Mouse (Mus musculus): ENCODE results near the gene Mbnl3. TPM values are rescaled to one million over a fixed set of nuclear protein-coding genes. Genes with fewer than 3 reads are reported as not detected.

The Mbnl3 gene
- polyA plus RNA-seq (2014; fragmentation: Nextera tagmentation; extraction: Ambion mirVana), result 13.6 and 14.7 TPM in 2 replicates

DNA sequence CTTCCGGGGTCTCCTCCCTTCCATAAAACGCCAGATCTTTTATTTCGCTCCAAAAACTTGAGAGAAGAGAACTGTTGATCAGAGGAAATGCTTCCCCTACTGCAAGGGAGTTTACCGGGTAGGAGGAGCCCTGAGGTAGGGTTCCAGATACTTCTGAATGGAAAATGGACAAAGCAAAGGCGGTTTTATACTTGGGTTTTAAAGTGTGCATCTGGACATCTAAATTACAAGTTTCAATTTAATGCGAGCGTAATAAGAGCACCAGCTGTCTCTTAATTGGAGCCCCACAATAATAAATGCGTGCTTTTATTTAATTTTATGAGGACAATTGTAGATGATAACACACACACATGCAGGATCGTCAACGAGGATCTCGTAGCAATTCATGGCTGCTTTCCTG, at the start of gene Mbnl3:
Mbnl3 (minus strand) TSS at position 101 of the 400 bp plus-strand sequence.
- 38% methylated on average over 11 of the region's 11 CpGs for WGBS
- Histone ChIP-seq H3K9ac (replicated peaks; ENCODE audit: low read depth, low read length) (peak within 1 kb of the TSS; percentile 30; the same call in 1 of the 2 replicates), H3K27ac (ENCODE audit: low read length) (peak within 1 kb of the TSS; percentile 86), H3K4me1 (ENCODE audit: control insufficient read depth, insufficient read depth, low read length) (no peaks in the 10 kb centered on the region), H3K36me3 (ENCODE audit: control insufficient read depth, insufficient read depth, low read length) (no peaks in the 10 kb centered on the region), H3K4me2 (replicated peaks; ENCODE audit: low read depth, low read length) (peak within 1 kb of the TSS; percentile 50), H3K27me3 (ENCODE audit: control insufficient read depth, insufficient read depth, low read length) (no peaks in the 10 kb centered on the region), H3K4me3 (ENCODE audit: low read depth, low read length) (peak within 1 kb of the TSS; percentile 46), H3K9me3 (ENCODE audit: control insufficient read depth, low read depth, low read length) (no peaks in the 10 kb centered on the region)
- no peak for ATAC-seq (ENCODE audit: insufficient number of reproducible peaks, insufficient read depth, low FRiP score, low read depth)

DNA sequence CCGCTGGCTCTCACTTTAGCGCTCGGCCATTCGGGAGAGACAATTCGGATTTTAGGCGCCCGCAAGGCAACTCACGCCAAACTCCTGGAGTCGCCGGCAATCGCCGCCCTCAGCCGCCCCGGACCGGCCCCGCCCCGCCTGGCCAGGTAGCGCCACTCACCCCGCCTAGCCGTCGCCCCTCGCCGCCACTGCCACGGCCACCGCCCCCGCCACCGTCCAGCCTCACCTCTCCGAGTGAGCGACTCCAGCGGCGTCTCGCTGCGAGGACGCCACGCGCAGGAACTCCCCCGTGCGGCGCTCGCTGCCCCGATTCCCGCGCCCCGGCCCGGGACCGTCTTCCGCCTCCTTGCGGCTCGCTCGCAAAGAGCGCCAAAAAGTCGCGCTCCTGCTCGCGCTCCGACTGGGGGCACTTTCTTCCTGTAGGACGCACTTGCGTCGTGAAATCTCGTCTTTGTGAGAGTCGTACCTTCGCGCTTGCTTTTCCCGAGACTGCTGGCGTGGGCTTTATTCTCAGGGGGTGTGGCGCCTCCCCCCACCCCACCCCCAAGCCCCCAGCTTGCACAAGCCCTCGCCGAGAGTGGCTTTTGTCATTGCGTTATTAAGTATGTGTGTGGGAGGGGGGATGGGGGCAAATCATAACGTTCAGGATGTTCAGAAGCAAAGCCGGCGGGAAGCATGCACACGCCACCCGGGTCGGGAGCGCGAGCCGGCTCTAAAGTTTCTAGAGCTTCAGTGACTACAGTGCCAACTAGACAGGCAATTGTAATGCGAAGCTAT, 596 bp downstream of the Mbnl3 start:
- Histone ChIP-seq H3K9me3 (ENCODE audit: control insufficient read depth, low read depth, low read length) (no peaks in the 10 kb centered on the region), H3K36me3 (ENCODE audit: control insufficient read depth, insufficient read depth, low read length) (no peaks in the 10 kb centered on the region), H3K9ac (replicated peaks; ENCODE audit: low read depth, low read length) (peak overlapping the region; percentile 30; the same call in 1 of the 2 replicates), H3K4me1 (ENCODE audit: control insufficient read depth, insufficient read depth, low read length) (no peaks in the 10 kb centered on the region), H3K27me3 (ENCODE audit: control insufficient read depth, insufficient read depth, low read length) (no peaks in the 10 kb centered on the region), H3K4me3 (ENCODE audit: low read depth, low read length) (peak overlapping the region; percentile 46), H3K4me2 (replicated peaks; ENCODE audit: low read depth, low read length) (peak overlapping the region; percentile 50), H3K27ac (ENCODE audit: low read length) (peak overlapping the region; percentile 86)
- 18% methylated on average over 73 of the region's 79 CpGs for WGBS
- peak; percentile 80 for ATAC-seq (ENCODE audit: insufficient number of reproducible peaks, insufficient read depth, low FRiP score, low read depth)

DNA sequence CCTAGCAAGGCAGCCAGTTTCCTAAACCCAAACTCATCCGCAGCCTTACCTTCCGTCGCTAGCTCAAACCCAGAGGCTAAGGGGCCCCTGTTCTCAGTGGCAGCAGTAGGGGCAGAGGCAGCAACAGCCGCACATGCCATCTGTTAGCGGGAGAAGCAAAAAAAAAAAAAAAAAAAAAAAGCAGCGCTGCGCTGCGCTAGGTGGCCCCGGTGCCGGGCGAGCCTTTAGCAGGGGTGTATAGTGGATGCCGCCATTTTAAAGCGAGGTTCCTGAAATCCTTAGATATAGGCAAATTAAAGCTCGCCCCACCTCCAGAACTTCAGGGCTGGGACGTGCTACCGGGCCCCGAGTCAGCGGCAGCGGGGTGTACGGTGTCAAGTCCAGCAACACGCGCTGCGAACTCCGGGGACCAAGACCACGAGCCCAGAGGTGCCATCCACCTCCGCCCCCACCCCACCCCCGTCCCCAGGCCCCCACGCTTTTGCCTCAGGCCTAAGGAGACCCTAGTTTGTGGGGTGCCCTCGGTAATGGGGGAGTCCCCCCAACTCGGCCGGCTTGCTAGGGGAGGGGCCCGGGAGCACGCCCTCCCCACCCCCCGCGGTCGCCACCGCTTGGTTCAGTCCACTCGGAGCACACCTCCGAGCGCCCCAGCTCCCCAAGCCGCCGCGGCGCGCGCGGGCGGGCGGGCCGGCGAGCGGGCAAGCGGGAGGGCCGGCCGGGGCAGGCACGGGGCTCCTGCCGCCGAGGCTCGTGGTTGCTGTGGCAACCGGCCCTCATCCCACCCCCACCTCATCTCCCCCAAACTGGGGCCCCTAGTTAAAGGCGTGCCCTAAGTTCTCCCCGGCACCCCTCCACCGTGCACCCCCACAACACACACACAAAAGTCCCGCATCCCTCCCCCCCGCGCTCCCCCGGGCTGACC, 1.4 kb downstream of the Mbnl3 start:
- WGBS, result 33% methylated on average over 50 of the region's 67 CpGs
- Histone ChIP-seq H3K36me3 (ENCODE audit: control insufficient read depth, insufficient read depth, low read length) (no peaks in the 10 kb centered on the region), H3K4me1 (ENCODE audit: control insufficient read depth, insufficient read depth, low read length) (no peaks in the 10 kb centered on the region), H3K9me3 (ENCODE audit: control insufficient read depth, low read depth, low read length) (no peaks in the 10 kb centered on the region), H3K4me3 (ENCODE audit: low read depth, low read length) (peak overlapping the region; percentile 46), H3K4me2 (replicated peaks; ENCODE audit: low read depth, low read length) (peak overlapping the region; percentile 50), H3K9ac (replicated peaks; ENCODE audit: low read depth, low read length) (peak overlapping the region; percentile 30; the same call in 1 of the 2 replicates), H3K27ac (ENCODE audit: low read length) (peak overlapping the region; percentile 86; the same call in 1 of the 2 replicates), H3K27me3 (ENCODE audit: control insufficient read depth, insufficient read depth, low read length) (no peaks in the 10 kb centered on the region)
- ATAC-seq (ENCODE audit: insufficient number of reproducible peaks, insufficient read depth, low FRiP score, low read depth), result peak; percentile 80

DNA sequence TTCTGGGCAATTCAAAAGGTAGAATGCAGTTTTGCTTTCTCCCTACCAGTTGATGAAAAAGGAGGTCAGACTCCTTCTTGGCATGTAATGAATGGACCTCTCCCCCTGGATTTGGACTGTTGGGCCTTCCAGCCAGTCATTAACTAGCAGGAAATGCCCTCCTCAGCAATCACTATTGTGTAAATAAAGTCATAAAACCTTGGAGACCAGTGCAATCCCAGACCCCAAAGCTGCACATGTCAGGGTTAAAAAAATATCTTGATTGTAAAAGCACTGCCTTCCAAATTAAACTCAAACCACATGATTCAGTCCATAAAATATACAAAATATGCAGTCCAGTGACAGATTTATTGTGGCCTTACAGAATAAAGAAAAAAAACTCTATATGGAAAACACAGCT, 9.3 kb downstream of the Mbnl3 start:
- no peak overlapping the region for H3K9ac ChIP-seq (replicated peaks; ENCODE audit: low read depth, low read length)
- no peak for ATAC-seq (ENCODE audit: insufficient number of reproducible peaks, insufficient read depth, low FRiP score, low read depth)

DNA sequence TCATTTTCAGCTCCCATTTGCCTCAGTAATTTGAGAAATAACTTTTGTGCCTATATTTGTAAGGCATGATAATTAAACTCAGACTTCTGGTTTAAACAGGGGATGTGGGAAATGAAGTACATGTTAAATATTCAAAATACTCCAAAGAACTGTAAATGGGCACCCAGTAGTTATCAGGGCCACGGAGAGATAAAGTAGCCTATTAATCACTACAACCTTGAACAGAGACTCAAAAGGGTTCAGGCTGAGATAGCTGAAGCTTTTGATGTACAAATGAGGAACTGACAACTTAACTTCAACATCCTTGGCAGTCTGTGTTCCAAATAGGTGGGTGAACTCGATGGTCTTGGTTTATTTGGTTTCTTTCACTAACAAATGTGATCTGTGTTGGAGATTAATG, 34.4 kb downstream of the Mbnl3 start:
- ATAC-seq (ENCODE audit: insufficient number of reproducible peaks, insufficient read depth, low FRiP score, low read depth), result no peak
- H3K36me3 ChIP-seq (ENCODE audit: control insufficient read depth, insufficient read depth, low read length), result no peaks in the 10 kb centered on the region
- no peak overlapping the region for H3K4me3 ChIP-seq (ENCODE audit: low read depth, low read length)
- 35% methylated on average over 2 of the region's 2 CpGs for WGBS
- H3K4me2 ChIP-seq (replicated peaks; ENCODE audit: low read depth, low read length), result no peak overlapping the region
- no peaks in the 10 kb centered on the region for H3K4me1 ChIP-seq (ENCODE audit: control insufficient read depth, insufficient read depth, low read length)
- no peaks in the 10 kb centered on the region for H3K27me3 ChIP-seq (ENCODE audit: control insufficient read depth, insufficient read depth, low read length)
- no peak overlapping the region for H3K27ac ChIP-seq (ENCODE audit: low read length)
- H3K9me3 ChIP-seq (ENCODE audit: control insufficient read depth, low read depth, low read length), result no peaks in the 10 kb centered on the region
- no peak overlapping the region for H3K9ac ChIP-seq (replicated peaks; ENCODE audit: low read depth, low read length)

More for the DNA sequence above, 9.3 kb downstream of the Mbnl3 start:
- H3K9me3 ChIP-seq (ENCODE audit: control insufficient read depth, low read depth, low read length), result no peaks in the 10 kb centered on the region
- H3K27me3 ChIP-seq (ENCODE audit: control insufficient read depth, insufficient read depth, low read length), result no peaks in the 10 kb centered on the region
- no peak overlapping the region for H3K27ac ChIP-seq (ENCODE audit: low read length)
- H3K4me1 ChIP-seq (ENCODE audit: control insufficient read depth, insufficient read depth, low read length), result peaks cover 5% of the 10 kb centered on the region; the same call in 1 of the 2 replicates
- H3K36me3 ChIP-seq (ENCODE audit: control insufficient read depth, insufficient read depth, low read length), result no peaks in the 10 kb centered on the region
- H3K4me2 ChIP-seq (replicated peaks; ENCODE audit: low read depth, low read length), result no peak overlapping the region
- H3K4me3 ChIP-seq (ENCODE audit: low read depth, low read length), result no peak overlapping the region

DNA sequence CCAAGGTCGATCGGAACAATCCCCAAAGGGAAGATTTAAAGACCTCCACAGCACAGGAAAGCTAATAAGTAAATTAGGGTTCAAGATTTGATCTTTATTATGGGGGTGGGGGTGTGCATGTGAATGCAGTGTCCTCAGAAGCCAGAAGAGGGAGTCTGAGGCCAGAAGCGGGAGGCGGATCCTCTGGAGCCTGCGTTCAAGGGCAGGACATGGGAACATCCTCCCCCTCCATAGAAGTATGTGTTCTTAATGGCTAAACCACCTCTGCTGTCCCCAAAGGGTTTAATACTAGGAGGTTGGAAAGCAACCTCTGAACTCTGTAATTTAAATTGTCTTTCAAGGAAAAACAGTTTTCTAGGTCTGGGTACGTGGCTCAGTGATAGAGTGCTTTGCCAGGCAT, 34.9 kb downstream of the Mbnl3 start:
- H3K36me3 ChIP-seq (ENCODE audit: control insufficient read depth, insufficient read depth, low read length), result no peaks in the 10 kb centered on the region
- 58% methylated on average over 6 of the region's 6 CpGs for WGBS
- H3K9ac ChIP-seq (replicated peaks; ENCODE audit: low read depth, low read length), result no peak overlapping the region
- no peak for ATAC-seq (ENCODE audit: insufficient number of reproducible peaks, insufficient read depth, low FRiP score, low read depth)
- H3K4me3 ChIP-seq (ENCODE audit: low read depth, low read length), result no peak overlapping the region
- no peaks in the 10 kb centered on the region for H3K4me1 ChIP-seq (ENCODE audit: control insufficient read depth, insufficient read depth, low read length)
- H3K9me3 ChIP-seq (ENCODE audit: control insufficient read depth, low read depth, low read length), result no peaks in the 10 kb centered on the region
- H3K27ac ChIP-seq (ENCODE audit: low read length), result no peak overlapping the region
- H3K4me2 ChIP-seq (replicated peaks; ENCODE audit: low read depth, low read length), result no peak overlapping the region
- H3K27me3 ChIP-seq (ENCODE audit: control insufficient read depth, insufficient read depth, low read length), result no peaks in the 10 kb centered on the region

DNA sequence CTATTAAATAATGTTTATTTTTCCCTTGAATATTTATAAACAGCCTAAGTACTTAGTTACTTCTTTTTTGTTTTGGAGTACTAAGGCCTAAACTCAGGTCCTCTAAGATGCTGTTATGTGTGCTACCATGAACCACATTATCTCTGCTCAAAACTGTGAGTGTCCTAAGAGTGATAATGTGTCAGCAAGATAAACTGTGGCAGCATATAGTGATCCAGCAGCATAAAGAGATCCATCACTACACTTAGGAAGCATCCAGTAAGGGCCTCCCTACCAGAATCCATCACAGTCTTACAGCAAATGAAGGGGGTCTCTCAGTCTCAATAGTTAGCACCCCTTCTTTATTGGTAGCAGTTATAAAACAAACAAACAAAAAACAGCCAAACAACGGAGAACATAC, 35.9 kb downstream of the Mbnl3 start:
- no peak for ATAC-seq (ENCODE audit: insufficient number of reproducible peaks, insufficient read depth, low FRiP score, low read depth)
- H3K9ac ChIP-seq (replicated peaks; ENCODE audit: low read depth, low read length), result no peak overlapping the region
- H3K27me3 ChIP-seq (ENCODE audit: control insufficient read depth, insufficient read depth, low read length), result no peaks in the 10 kb centered on the region
- H3K4me1 ChIP-seq (ENCODE audit: control insufficient read depth, insufficient read depth, low read length), result no peaks in the 10 kb centered on the region
- H3K36me3 ChIP-seq (ENCODE audit: control insufficient read depth, insufficient read depth, low read length), result no peaks in the 10 kb centered on the region
- H3K27ac ChIP-seq (ENCODE audit: low read length), result no peak overlapping the region
- H3K9me3 ChIP-seq (ENCODE audit: control insufficient read depth, low read depth, low read length), result no peaks in the 10 kb centered on the region
- H3K4me3 ChIP-seq (ENCODE audit: low read depth, low read length), result no peak overlapping the region
- no peak overlapping the region for H3K4me2 ChIP-seq (replicated peaks; ENCODE audit: low read depth, low read length)
- 85% methylated on average over 1 of the region's 1 CpGs for WGBS

DNA sequence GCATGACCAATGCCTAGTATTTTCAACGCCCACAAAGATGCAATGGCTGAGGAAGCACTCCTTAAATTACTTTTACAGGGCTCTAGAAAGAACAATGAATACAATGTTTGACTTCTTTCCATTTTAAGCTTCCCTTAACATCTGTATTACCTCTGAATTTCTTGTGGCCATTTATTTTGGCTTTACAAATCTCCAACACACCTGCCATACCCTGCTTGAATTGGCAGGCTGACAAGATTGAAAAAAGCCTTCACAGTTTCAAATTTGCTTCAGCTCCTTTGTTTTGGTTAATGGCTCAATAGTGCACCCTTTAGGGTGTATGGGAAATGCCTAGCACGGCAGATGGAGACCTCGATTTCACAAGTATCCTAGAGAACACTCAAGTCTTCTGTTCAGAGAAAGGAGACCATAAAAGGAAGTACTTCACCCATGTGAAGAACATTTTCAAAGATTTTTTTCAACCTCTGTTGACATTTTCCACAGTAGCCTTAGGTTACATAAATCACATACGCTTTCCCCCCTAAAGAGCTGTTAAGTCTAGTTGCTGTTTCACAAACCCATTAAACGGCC, 36.8 kb downstream of the Mbnl3 start:
- Histone ChIP-seq H3K4me3 (ENCODE audit: low read depth, low read length) (no peak overlapping the region), H3K9ac (replicated peaks; ENCODE audit: low read depth, low read length) (no peak overlapping the region), H3K4me1 (ENCODE audit: control insufficient read depth, insufficient read depth, low read length) (no peaks in the 10 kb centered on the region), H3K27ac (ENCODE audit: low read length) (no peak overlapping the region), H3K4me2 (replicated peaks; ENCODE audit: low read depth, low read length) (no peak overlapping the region), H3K36me3 (ENCODE audit: control insufficient read depth, insufficient read depth, low read length) (no peaks in the 10 kb centered on the region), H3K27me3 (ENCODE audit: control insufficient read depth, insufficient read depth, low read length) (no peaks in the 10 kb centered on the region), H3K9me3 (ENCODE audit: control insufficient read depth, low read depth, low read length) (no peaks in the 10 kb centered on the region)
- WGBS, result 53% methylated on average over 5 of the region's 5 CpGs
- ATAC-seq (ENCODE audit: insufficient number of reproducible peaks, insufficient read depth, low FRiP score, low read depth), result no peak

Measured in stomach, embryonic 14.5 days (tissue).